Mouse (Mus musculus) splenic B cell, adult 2 months (primary cell): Measurements from ENCODE around the gene Omt2b.
"Not testable (repeated sequence)": the region's sequence is repeated elsewhere in the genome, so short reads cannot be mapped to it uniquely, and the experiment has no call there.

ENCODE experiments used
- DNase-seq: peaks from one replicate; pipeline ENCODE4 v3.0.0-alpha.2; 2011; ENCODE audit warnings: low read depth, low spot score
- H3K27me3 ChIP-seq: 2 replicates; pipeline ENCODE4 v1.6.1; 2012; ENCODE audit warnings: mild to moderate bottlenecking, low read length, moderate library complexity, mixed read lengths; ENCODE audit not compliant: control insufficient read depth, poor library complexity, insufficient read depth, severe bottlenecking
- H3K36me3 ChIP-seq: 2 replicates; pipeline ENCODE4 v1.6.1; 2012; ENCODE audit warnings: mild to moderate bottlenecking, low read length, moderate library complexity, mixed read lengths; ENCODE audit not compliant: control insufficient read depth, poor library complexity, insufficient read depth, severe bottlenecking

The Omt2b gene

GRCm38 (mm10) chr9:78327289-78327688 lies at the start of gene Omt2b:
Gene Omt2b, plus strand, starts transcription at chr9:78327589.
- DNase-seq, H3K36me3 ChIP-seq, H3K27me3 ChIP-seq: not testable (repeated sequence)

- DNase-seq, H3K27me3 ChIP-seq: not testable (repeated sequence)
Measured at GRCm38 (mm10) chr9:78282002-78282711, 45.2 kb upstream of the Omt2b start.

GRCm38 (mm10) chr9:78289063-78289462 lies 38.3 kb upstream of the Omt2b start:
- not testable (repeated sequence) for H3K27me3 ChIP-seq, H3K36me3 ChIP-seq, DNase-seq

More at GRCm38 (mm10) chr9:78282002-78282711, 45.2 kb upstream of the Omt2b start:
- H3K36me3 ChIP-seq: not testable (repeated sequence)

GRCm38 (mm10) chr9:78289723-78290122 lies 37.7 kb upstream of the Omt2b start, which contains the start of gene Gm10639:
Gene Gm10639, plus strand, starts transcription at chr9:78289923.
- not testable (repeated sequence) for DNase-seq, H3K27me3 ChIP-seq, H3K36me3 ChIP-seq

- DNase-seq, H3K36me3 ChIP-seq, H3K27me3 ChIP-seq: not testable (repeated sequence)
Measured at GRCm38 (mm10) chr9:78292462-78292861, 34.9 kb upstream of the Omt2b start.

- H3K27me3 ChIP-seq: not testable (repeated sequence)
Measured at GRCm38 (mm10) chr9:78293683-78294082, 33.7 kb upstream of the Omt2b start.

GRCm38 (mm10) chr9:78294781-78295180 lies 32.6 kb upstream of the Omt2b start:
- H3K27me3 ChIP-seq, H3K36me3 ChIP-seq, DNase-seq: not testable (repeated sequence)

More at GRCm38 (mm10) chr9:78293683-78294082, 33.7 kb upstream of the Omt2b start:
- DNase-seq, H3K36me3 ChIP-seq: not testable (repeated sequence)

- H3K36me3 ChIP-seq, H3K27me3 ChIP-seq: not testable (repeated sequence)
- peak; percentile 52 for DNase-seq
Measured at GRCm38 (mm10) chr9:78296089-78296488, 31.3 kb upstream of the Omt2b start.

- no peak for DNase-seq
- Histone ChIP-seq H3K36me3 (no peaks in the 10 kb centered on the region), H3K27me3 (no peaks in the 10 kb centered on the region)
Measured at GRCm38 (mm10) chr9:78298232-78298631, 29.2 kb upstream of the Omt2b start.

GRCm38 (mm10) chr9:78299143-78299542 lies 28.2 kb upstream of the Omt2b start:
- not testable (repeated sequence) for H3K27me3 ChIP-seq, H3K36me3 ChIP-seq, DNase-seq

- not testable (repeated sequence) for H3K36me3 ChIP-seq, DNase-seq, H3K27me3 ChIP-seq
Measured at GRCm38 (mm10) chr9:78308122-78308521, 19.3 kb upstream of the Omt2b start.

GRCm38 (mm10) chr9:78314696-78315095 lies 12.7 kb upstream of the Omt2b start, which contains the start of gene Omt2a:
Gene Omt2a, minus strand, starts transcription at chr9:78314796.
- H3K36me3 ChIP-seq: no peaks in the 10 kb centered on the region
- DNase-seq: no peak
- no peaks in the 10 kb centered on the region for H3K27me3 ChIP-seq

- Histone ChIP-seq H3K36me3 (no peaks in the 10 kb centered on the region), H3K27me3 (no peaks in the 10 kb centered on the region)
- peak; percentile 10 for DNase-seq
Measured at GRCm38 (mm10) chr9:78319499-78319898, 7.9 kb upstream of the Omt2b start.

- DNase-seq, H3K27me3 ChIP-seq, H3K36me3 ChIP-seq: not testable (repeated sequence)
Measured at GRCm38 (mm10) chr9:78337050-78337449, 9.7 kb downstream of the Omt2b start.

- DNase-seq: peak; percentile 59
- not testable (repeated sequence) for H3K27me3 ChIP-seq, H3K36me3 ChIP-seq
Measured at GRCm38 (mm10) chr9:78340324-78340723, 12.9 kb downstream of the Omt2b start.

- DNase-seq, H3K27me3 ChIP-seq, H3K36me3 ChIP-seq: not testable (repeated sequence)
Measured at GRCm38 (mm10) chr9:78342494-78342893, 15.1 kb downstream of the Omt2b start.
